Mouse (Mus musculus) heart, adult 2 months (tissue): ENCODE measurements around the gene Cirbp. TPM values are rescaled to one million over a fixed set of nuclear protein-coding genes. Genes with fewer than 3 reads are reported as not detected.

Experiments used
- DNase-seq, 2 experiments: peaks; one replicate each; pipeline ENCODE4 v3.0.0; 2021
- H3K27ac ChIP-seq: fragments of 200-600 bp; 2 replicates; pipeline ENCODE4 v1.8.1; 2022
- H3K27me3 ChIP-seq: fragments of 200-500 bp; 2 replicates; pipeline ENCODE4 v1.6.1; 2012; ENCODE audit warnings: mild to moderate bottlenecking, low read length, inconsistent platforms, mixed read lengths; ENCODE audit not compliant: control insufficient read depth, insufficient read depth
- H3K36me3 ChIP-seq: fragments of 200-500 bp; 2 replicates; pipeline ENCODE4 v1.6.1; 2012; ENCODE audit warnings: low read length, inconsistent platforms; ENCODE audit not compliant: control insufficient read depth, insufficient read depth
- H3K4me1 ChIP-seq: fragments of 200-500 bp; 2 replicates; pipeline ENCODE4 v1.6.1; 2011; ENCODE audit warnings: low read length; ENCODE audit not compliant: control insufficient read depth, insufficient read depth
- H3K4me3 ChIP-seq: fragments of 200-600 bp; 2 replicates; pipeline ENCODE4 v1.8.1; 2022
- H3K79me2 ChIP-seq: fragments of 200-500 bp; replicated peaks from 2 replicates; pipeline ENCODE4 v1.6.1; 2012; ENCODE audit warnings: mild to moderate bottlenecking, inconsistent platforms, low read length, moderate library complexity, mixed read lengths; ENCODE audit not compliant: control insufficient read depth, insufficient read depth
- H3K9ac ChIP-seq: fragments of 200-500 bp; 2 replicates; pipeline ENCODE4 v1.6.1; 2012; ENCODE audit warnings: low read depth, mild to moderate bottlenecking, control low read depth, inconsistent platforms, low read length, mixed read lengths
- CTCF ChIP-seq: fragments of 200-600 bp; IDR thresholded peaks from 2 replicates; pipeline ENCODE4 v1.8.1; 2022; ENCODE audit warnings: antibody characterized with exemption, mild to moderate bottlenecking, moderate library complexity
- EP300 ChIP-seq: fragments of 200-500 bp; IDR thresholded peaks from 2 replicates; pipeline ENCODE4 v1.6.1; 2011; ENCODE audit warnings: low read depth, low read length, control low read depth; ENCODE audit not compliant: insufficient read depth
- POLR2A ChIP-seq: fragments of 200-500 bp; IDR thresholded peaks from 2 replicates; pipeline ENCODE4 v1.6.1; 2011; ENCODE audit warnings: mild to moderate bottlenecking, low read depth, low read length, control low read depth; ENCODE audit not compliant: insufficient read depth
- WGBS: fragments of 180-500 bp; shearing (Covaris S2); methylation state at CpG from one replicate; pipeline ENCODE4 v1.1.7; 2018; 5-methylcytosine and 5-hydroxymethylcytosine counted together
- intact Hi-C: fragments of 180-260 bp; cut with DNase I; formaldehyde crosslinking; loops from one replicate; pipeline ENCODE4 v1.15.1; 2025
- polyA plus RNA-seq: library from polyadenylated mRNA; depleted of rRNA; stranded (reverse); fragments of >200 nt; gene quantifications from 2 replicates; pipeline ENCODE4 v1.2.3, GENCODE M21; 2012
- total RNA-seq, 2 experiments: library from RNA; stranded (reverse); gene quantifications; 2 replicates each; pipeline ENCODE4 v1.2.3; 2021

Cirbp gene
- total and polyA plus RNA-seq, 3 experiments = 34.2 to 85.8 (median 43.2) TPM

GRCm38 (mm10) chr10:80131316-80131951 is 34.4 kb upstream of the Cirbp start:
- no peak overlapping the region for H3K27ac ChIP-seq
- H3K79me2 ChIP-seq = no peaks in the 10 kb centered on the region
- no peak for DNase-seq
- no peak overlapping the region for H3K9ac ChIP-seq
- H3K27me3 ChIP-seq = no peaks in the 10 kb centered on the region
- TF ChIP-seq CTCF = no peak
- H3K36me3 ChIP-seq = no peaks in the 10 kb centered on the region
- no peak overlapping the region for H3K4me3 ChIP-seq
- intact Hi-C loops = no loop called here
- 58% methylated on average over 55 of the region's 55 CpGs for WGBS
- H3K4me1 ChIP-seq = peaks cover 2% of the 10 kb centered on the region; the same call in 1 of the 2 replicates

- intact Hi-C loops = no loop called here
- no peaks in the 10 kb centered on the region for H3K36me3 ChIP-seq
Measured at GRCm38 (mm10) chr10:80131952-80132350, 33.8 kb upstream of the Cirbp start.

GRCm38 (mm10) chr10:80133226-80133849 is 32.4 kb upstream of the Cirbp start:
- WGBS = 41% methylated on average over 8 of the region's 8 CpGs
- Histone ChIP-seq H3K27me3 (no peaks in the 10 kb centered on the region), H3K4me1 (peaks cover 2% of the 10 kb centered on the region; the same call in 1 of the 2 replicates), H3K79me2 (no peaks in the 10 kb centered on the region), H3K36me3 (no peaks in the 10 kb centered on the region), H3K27ac (no peak overlapping the region; the same call in none of the 2 replicates), H3K4me3 (no peak overlapping the region), H3K9ac (no peak overlapping the region)
- DNase-seq = peak in 1 of 2 experiments; percentile 78
- intact Hi-C loops = loop anchor here (1.0 kb wide), 1 partner anchor 15 kb away; no protein-coding TSS in a partner anchor
- TF ChIP-seq POLR2A (no peak), CTCF (peak; percentile 59)

More at GRCm38 (mm10) chr10:80131952-80132350, 33.8 kb upstream of the Cirbp start:
- no peak for DNase-seq
- no peaks in the 10 kb centered on the region for H3K27me3 ChIP-seq
- no peak for TF ChIP-seq EP300
- TF ChIP-seq POLR2A = no peak
- TF ChIP-seq CTCF = no peak
- no peak overlapping the region for H3K9ac ChIP-seq
- 79% methylated on average over 27 of the region's 27 CpGs for WGBS
- peaks cover 2% of the 10 kb centered on the region; the same call in 1 of the 2 replicates for H3K4me1 ChIP-seq
- H3K4me3 ChIP-seq = no peak overlapping the region
- no peaks in the 10 kb centered on the region for H3K79me2 ChIP-seq
- no peak overlapping the region for H3K27ac ChIP-seq

GRCm38 (mm10) chr10:80134421-80134820 is 31.4 kb upstream of the Cirbp start:
- TF ChIP-seq EP300 (no peak), CTCF (no peak), POLR2A (no peak)
- Histone ChIP-seq H3K27me3 (no peaks in the 10 kb centered on the region; the same call in 1 of the 2 replicates), H3K27ac (no peak overlapping the region), H3K36me3 (no peaks in the 10 kb centered on the region), H3K79me2 (no peaks in the 10 kb centered on the region), H3K4me3 (no peak overlapping the region), H3K9ac (no peak overlapping the region), H3K4me1 (peaks cover 5% of the 10 kb centered on the region)
- 76% methylated on average over 9 of the region's 9 CpGs for WGBS
- intact Hi-C loops = no loop called here
- no peak for DNase-seq

- Histone ChIP-seq H3K79me2 (no peaks in the 10 kb centered on the region), H3K36me3 (no peaks in the 10 kb centered on the region), H3K4me1 (peaks cover 5% of the 10 kb centered on the region), H3K27ac (no peak overlapping the region), H3K27me3 (no peaks in the 10 kb centered on the region; the same call in 1 of the 2 replicates), H3K4me3 (no peak overlapping the region), H3K9ac (no peak overlapping the region)
- no peak for DNase-seq
- intact Hi-C loops = no loop called here
- no peak for TF ChIP-seq POLR2A
- TF ChIP-seq CTCF = no peak
- TF ChIP-seq EP300 = no peak
- 84% methylated on average over 10 of the region's 10 CpGs for WGBS
Measured at GRCm38 (mm10) chr10:80135161-80135560, 30.6 kb upstream of the Cirbp start.

GRCm38 (mm10) chr10:80135641-80136040 is 30.1 kb upstream of the Cirbp start:
- Histone ChIP-seq H3K27ac (no peak overlapping the region), H3K4me1 (peaks cover 5% of the 10 kb centered on the region), H3K9ac (no peak overlapping the region), H3K27me3 (no peaks in the 10 kb centered on the region; the same call in 1 of the 2 replicates), H3K4me3 (no peak overlapping the region), H3K79me2 (no peaks in the 10 kb centered on the region), H3K36me3 (no peaks in the 10 kb centered on the region)
- TF ChIP-seq CTCF = no peak
- no peak for TF ChIP-seq POLR2A
- TF ChIP-seq EP300 = no peak
- no peak for DNase-seq
- intact Hi-C loops = no loop called here
- 100% methylated on average over 1 of the region's 1 CpGs for WGBS
